Mouse (Mus musculus): ENCODE measurements around the gene Abhd14a.

DNA sequence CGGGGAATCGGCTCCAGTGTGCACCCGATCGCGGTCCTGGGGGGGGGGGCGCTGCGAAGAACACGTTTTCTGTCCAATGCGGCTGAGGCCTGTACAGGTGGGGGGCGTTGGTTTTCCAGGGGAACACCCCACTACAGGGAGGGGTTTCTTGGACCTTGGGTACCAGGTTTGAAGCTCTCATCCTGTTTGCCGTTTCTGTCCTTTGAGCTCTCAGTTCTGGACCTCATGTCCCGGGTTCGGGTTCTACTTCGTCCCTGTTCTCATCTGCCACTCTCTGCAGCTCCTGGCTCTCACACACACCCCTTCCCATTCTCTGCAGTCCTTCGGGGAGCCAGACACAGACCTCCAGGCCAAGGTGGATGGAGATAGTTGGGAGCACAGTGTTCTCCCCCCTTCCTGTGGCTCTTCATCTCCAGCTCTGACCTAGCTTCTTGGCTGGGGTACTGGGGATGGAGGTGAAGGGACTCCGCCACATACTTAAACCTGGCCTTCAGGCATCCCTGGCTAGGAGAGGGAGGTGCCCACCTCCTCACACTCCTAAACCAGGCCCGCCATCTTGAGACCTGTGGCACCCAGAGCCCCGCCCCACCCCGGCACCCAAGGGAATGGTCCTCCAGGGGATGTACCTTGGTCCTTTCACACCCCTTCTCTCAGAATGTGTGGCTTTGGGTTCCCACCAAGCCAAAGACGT lies 6.7 kb upstream of the Abhd14a start:
- TF ChIP-seq CTCF (IDR thresholded peaks at IDR 0.05; ENCODE audit: borderline replicate concordance, insufficient read depth, low read depth, low read length): no peak
- TF ChIP-seq POLR2A (IDR thresholded peaks at IDR 0.05; ENCODE audit: borderline replicate concordance, insufficient read depth, low read length): no peak
